Mouse (Mus musculus) megakaryocyte progenitor cell, adult 5-6 weeks (primary cell): ENCODE data around the gene Skap2. TPM values are rescaled to one million over a fixed set of nuclear protein-coding genes. Genes with fewer than 3 reads are reported as not detected.

Experiments
- ATAC-seq: replicated peaks from 2 replicates; pipeline ENCODE4 v1.8.0; 2016; ENCODE audit warnings: mild to moderate bottlenecking, moderate TSS enrichment, inconsistent platforms; ENCODE audit not compliant: poor library complexity
- total RNA-seq, 2 experiments: library from RNA; stranded (forward) in 1 of 2; stranded (reverse) in 1 of 2; fragments of 157-497, 149-512 nt in 1 of 2; fragments of 200-1000 nt in 1 of 2; gene quantifications; 2 replicates each; pipeline versions ENCODE4 v1.2.3 to v1.2.4; 2015 to 2017

The Skap2 gene
- total RNA-seq, 2 experiments from 2014 or later, result 103 to 139 TPM

DNA sequence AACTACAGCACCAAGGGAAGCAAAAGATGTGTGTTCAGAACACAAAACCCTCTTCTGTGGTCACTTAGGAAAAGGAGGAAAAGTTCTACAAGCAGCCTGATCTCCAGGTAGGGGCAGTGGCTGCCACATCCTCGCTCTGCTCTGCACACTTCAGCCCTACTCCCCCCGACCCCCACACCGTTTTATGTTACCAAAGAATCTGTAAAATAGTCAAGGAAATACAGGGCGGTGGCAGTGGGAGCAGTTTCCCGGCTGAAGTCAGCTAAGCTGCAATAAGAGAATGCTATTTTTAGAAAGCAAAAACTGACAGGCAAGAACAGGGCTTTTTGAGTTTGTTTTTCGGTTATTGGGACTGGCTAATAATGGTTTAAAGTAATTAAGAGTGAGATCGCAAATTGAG, 160.8 kb downstream of the Skap2 start:
- ATAC-seq, result no peak

- no peak for ATAC-seq
These were observed 162.1 kb downstream of the Skap2 start for GRCm38 (mm10) chr6:51850030-51850817.

DNA sequence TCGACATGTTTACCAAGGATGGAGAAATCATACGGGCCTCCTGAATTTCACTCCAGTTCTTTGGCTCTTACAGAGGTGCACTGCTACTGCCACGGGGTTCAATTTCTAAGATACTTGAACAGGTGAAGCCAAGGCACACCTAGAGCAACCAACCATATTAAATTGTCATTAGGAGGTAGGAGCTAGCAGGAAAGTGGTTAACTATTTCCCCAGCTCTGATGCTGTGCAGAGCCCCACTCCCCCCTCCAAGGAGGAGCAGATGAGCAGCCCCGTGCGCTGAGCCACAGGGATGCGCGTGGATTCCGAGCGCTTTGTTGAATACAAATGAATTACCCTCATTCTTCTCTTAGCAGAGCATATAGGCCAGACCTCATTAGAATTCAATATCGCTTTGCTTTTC, 162.8 kb downstream of the Skap2 start:
- no peak for ATAC-seq

GRCm38 (mm10) chr6:51844106-51844505, 168.2 kb downstream of the Skap2 start:
- ATAC-seq, result no peak

DNA sequence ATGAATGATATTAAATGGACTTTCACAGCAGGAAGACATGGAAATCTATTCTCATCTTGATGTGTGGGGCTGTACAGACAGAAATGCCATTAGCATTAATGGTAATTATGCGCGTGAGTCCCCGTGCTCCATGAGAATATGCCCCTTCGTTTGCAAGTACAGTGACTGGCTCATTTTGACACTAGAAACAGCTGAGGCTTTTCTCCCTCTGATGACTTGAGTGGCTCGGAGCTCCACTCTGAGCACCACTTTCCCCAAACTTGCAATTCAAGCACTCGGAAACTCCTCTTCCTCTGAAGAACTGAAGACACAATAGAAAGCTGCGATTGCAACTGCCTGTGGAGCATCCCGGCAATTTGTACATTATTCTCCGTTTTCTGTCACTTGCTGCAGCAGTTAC, 169.3 kb downstream of the Skap2 start:
- no peak for ATAC-seq

GRCm38 (mm10) chr6:51838177-51838576, 174.2 kb downstream of the Skap2 start:
- ATAC-seq, result no peak; the same call in 1 of the 2 replicates

- ATAC-seq, result no peak
These were observed 179.0 kb downstream of the Skap2 start for GRCm38 (mm10) chr6:51833362-51833761.

GRCm38 (mm10) chr6:51825621-51826021, 186.7 kb downstream of the Skap2 start:
- no peak for ATAC-seq

GRCm38 (mm10) chr6:51824136-51824830, 188.1 kb downstream of the Skap2 start:
- no peak for ATAC-seq

DNA sequence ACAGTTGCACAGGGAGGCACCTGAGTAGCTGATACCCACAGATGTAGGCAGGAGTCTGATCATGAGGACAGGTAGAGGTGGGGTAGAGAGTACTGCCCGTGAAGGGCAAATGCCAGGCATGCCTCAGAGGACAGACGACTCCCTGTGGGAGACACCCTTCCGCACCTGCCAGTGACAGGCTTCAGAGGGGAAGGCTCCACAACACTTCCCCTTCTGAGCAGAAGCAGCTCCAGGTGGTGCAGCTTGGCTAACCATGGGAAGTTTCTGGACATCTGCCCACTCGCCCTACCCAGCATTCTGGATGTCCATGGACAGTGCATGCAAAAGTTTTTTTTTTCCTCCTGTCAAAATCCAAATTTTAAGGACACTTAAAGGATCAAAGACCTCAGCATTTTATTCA, 190.3 kb downstream of the Skap2 start:
- ATAC-seq, result no peak

DNA sequence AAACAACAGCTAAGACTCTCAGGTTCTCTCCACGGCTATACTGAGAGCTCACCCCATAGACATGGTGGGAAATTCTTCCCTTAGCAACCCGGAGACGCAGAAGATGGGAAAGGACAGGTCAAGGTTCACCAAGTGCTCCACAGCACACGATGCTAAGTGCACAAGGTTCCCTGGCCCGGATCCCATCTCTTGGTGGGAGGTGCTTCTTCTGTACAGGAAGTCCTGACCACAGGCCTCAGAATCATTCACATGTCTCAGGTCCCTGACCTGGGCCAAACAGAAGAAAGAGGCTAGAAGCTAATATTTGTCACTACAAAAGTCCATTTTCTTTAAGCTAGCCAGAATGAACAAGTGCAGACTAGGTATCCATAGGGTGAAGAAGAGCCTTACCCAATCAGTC, 191.5 kb downstream of the Skap2 start:
- ATAC-seq, result no peak

DNA sequence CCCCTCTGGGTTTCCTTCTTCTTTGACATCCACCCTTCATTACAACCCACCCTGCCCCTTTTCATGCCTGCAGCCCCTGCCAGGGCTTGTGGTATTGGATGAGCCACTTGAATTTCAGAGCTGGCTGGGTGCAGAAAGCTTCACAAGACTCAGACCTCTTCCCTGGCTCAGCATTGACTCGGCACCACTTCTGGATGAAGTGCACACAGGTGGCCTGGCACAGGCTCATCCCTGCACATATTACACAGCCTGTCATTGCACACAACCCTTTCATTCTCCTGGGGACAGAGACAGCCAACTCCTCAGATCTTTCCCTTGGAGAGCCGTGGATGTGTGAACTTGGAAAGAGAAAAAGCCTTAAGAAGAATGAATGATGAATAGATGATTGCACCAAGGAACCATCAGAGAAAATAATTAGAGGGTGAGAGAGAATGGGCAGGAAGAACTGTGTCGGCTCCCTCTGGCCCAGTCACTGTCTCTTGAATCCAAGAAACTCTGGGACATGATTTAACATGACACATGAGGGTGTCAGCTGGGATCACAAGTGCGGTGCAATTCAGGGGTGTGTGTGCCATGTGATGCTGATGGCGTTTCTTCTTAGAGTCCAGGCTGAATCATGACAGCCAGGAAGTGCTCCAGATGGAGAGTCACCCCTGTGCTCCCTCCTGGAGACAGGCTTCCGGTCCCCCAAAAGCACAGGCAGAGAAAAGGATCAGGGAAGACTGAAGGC, 195.3 kb downstream of the Skap2 start:
- ATAC-seq, result no peak

DNA sequence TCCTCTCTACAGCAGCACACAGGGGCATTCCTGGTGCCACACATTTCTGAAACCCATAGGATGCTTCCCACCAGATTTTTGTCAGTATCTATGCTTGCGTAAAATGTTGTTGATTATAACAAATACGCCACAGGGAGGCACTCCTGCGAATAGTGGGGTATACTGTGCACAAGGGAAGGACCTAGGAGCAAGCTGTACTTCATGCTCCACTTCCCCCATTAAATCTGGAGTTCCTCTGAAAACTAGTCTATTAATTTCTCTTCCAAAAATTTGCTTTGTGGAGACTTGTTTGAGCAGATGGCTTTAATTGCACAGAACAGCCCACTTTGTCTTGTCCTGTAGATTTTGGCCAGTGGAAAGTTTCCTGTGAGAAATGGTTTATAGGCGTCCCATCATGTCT, 201.4 kb downstream of the Skap2 start:
- ATAC-seq, result no peak

GRCm38 (mm10) chr6:51809164-51809824, 203.1 kb downstream of the Skap2 start:
- ATAC-seq, result no peak

GRCm38 (mm10) chr6:51808011-51808410, 204.3 kb downstream of the Skap2 start:
- ATAC-seq, result no peak

Other genes with a start within 250 kb of the Skap2 start
- 0.15 and 0.17 TPM in 2 replicates for gene Hoxa1, start 145.8 kb upstream of the Skap2 start, total RNA-seq (2015)
- gene Hoxa1, start 145.8 kb upstream of the Skap2 start, total RNA-seq (2017), result 0.10 TPM in 1 of 2 replicates, not detected in the other
- gene Hoxa2, start 152.3 kb upstream of the Skap2 start, total RNA-seq (2015), result 0.86 TPM in 1 of 2 replicates, not detected in the other
- gene Hoxa2, start 152.3 kb upstream of the Skap2 start, total RNA-seq (2017), result 0.34 TPM in 1 of 2 replicates, not detected in the other
- gene 5730596B20Rik, start 164.9 kb upstream of the Skap2 start, total RNA-seq (2015), result not detected in 2 replicates
- gene 5730596B20Rik, start 164.9 kb upstream of the Skap2 start, total RNA-seq (2017), result not detected in 2 replicates
- 0.88 and 1.9 TPM in 2 replicates for gene Hoxa4, start 179.2 kb upstream of the Skap2 start, total RNA-seq (2015)
- gene Hoxa4, start 179.2 kb upstream of the Skap2 start, total RNA-seq (2017), result 0.71 and 1.3 TPM in 2 replicates
- gene Hoxa5, start 192.0 kb upstream of the Skap2 start, total RNA-seq (2015), result 2.3 and 3.1 TPM in 2 replicates
- 0.83 and 1.1 TPM in 2 replicates for gene Hoxa5, start 192.0 kb upstream of the Skap2 start, total RNA-seq (2017)
- 0.22 TPM in 1 of 2 replicates, not detected in the other for gene Hoxa6, start 196.2 kb upstream of the Skap2 start, total RNA-seq (2015)
- gene Hoxa6, start 196.2 kb upstream of the Skap2 start, total RNA-seq (2017), result not detected in 2 replicates
- 0.59 and 2.1 TPM in 2 replicates for gene Hoxa3, start 200.8 kb upstream of the Skap2 start, total RNA-seq (2015)
- gene Hoxa3, start 200.8 kb upstream of the Skap2 start, total RNA-seq (2017), result 0.37 and 0.42 TPM in 2 replicates
- not detected in 2 replicates for gene Gm28308, start 200.8 kb upstream of the Skap2 start, total RNA-seq (2015)
- gene Gm28308, start 200.8 kb upstream of the Skap2 start, total RNA-seq (2017), result 0.84 TPM in 1 of 2 replicates, not detected in the other
- 11.4 and 15.7 TPM in 2 replicates for gene Hoxa7, start 209.3 kb upstream of the Skap2 start, total RNA-seq (2015)
- 5.5 and 8.2 TPM in 2 replicates for gene Hoxa7, start 209.3 kb upstream of the Skap2 start, total RNA-seq (2017)
- gene Hoxa9, start 218.5 kb upstream of the Skap2 start, total RNA-seq (2015), result 8.1 and 10.7 TPM in 2 replicates
- gene Hoxa9, start 218.5 kb upstream of the Skap2 start, total RNA-seq (2017), result 23.4 and 24.9 TPM in 2 replicates
- gene Hoxa10, start 228.3 kb upstream of the Skap2 start, total RNA-seq (2015), result 0.12 and 0.24 TPM in 2 replicates
- gene Hoxa10, start 228.3 kb upstream of the Skap2 start, total RNA-seq (2017), result 0.30 TPM in 1 of 2 replicates, not detected in the other
- gene Hoxa11, start 233.3 kb upstream of the Skap2 start, total RNA-seq (2015), result not detected in 2 replicates
- gene Hoxa11, start 233.3 kb upstream of the Skap2 start, total RNA-seq (2017), result 0.10 TPM in 1 of 2 replicates, not detected in the other
- gene Hoxa13, start 248.3 kb upstream of the Skap2 start, total RNA-seq (2015), result not detected in 2 replicates
- not detected in 2 replicates for gene Hoxa13, start 248.3 kb upstream of the Skap2 start, total RNA-seq (2017)